Mouse (Mus musculus) stomach, adult 2 months (tissue): ENCODE results near the gene Selenbp1. TPM values are rescaled to one million over a fixed set of nuclear protein-coding genes. Genes with fewer than 3 reads are reported as not detected.

Experiments
- polyA plus RNA-seq: library from polyadenylated mRNA; depleted of rRNA; stranded (reverse); fragments of >200 nt; gene quantifications from 2 replicates; pipeline ENCODE4 v1.2.3, GENCODE M21; 2012; rRNA removed

The Selenbp1 gene
- polyA plus RNA-seq = 49.6 and 61.7 TPM in 2 replicates

GRCm38 (mm10) chr3:94932809-94933564, at the start of gene Selenbp1:
Selenbp1 (plus strand) TSS chr3:94933056.

GRCm38 (mm10) chr3:94886316-94887224, 46.3 kb upstream of the Selenbp1 start, which contains the start of gene Psmb4:
Psmb4 (minus strand) TSS chr3:94886961.

GRCm38 (mm10) chr3:94953764-94954616, 21.1 kb downstream of the Selenbp1 start, which contains the start of gene Rfx5:
Rfx5 (plus strand) TSS chr3:94954075.

GRCm38 (mm10) chr3:94974528-94975422, 41.9 kb downstream of the Selenbp1 start, which contains the start of gene Pi4kb:
Pi4kb (plus strand) TSS chr3:94974731.

Other genes starting within 250 kb of the Selenbp1 start
- 2.6 and 3.3 TPM in 2 replicates for gene Selenbp2, start 239.5 kb upstream of the Selenbp1 start, polyA plus RNA-seq
- 4.8 and 5.6 TPM in 2 replicates for gene Cgn, start 146.6 kb upstream of the Selenbp1 start, polyA plus RNA-seq
- gene Pogz, start 95.5 kb upstream of the Selenbp1 start, polyA plus RNA-seq = 6.1 and 6.5 TPM in 2 replicates
- gene Psmb4, start 46.1 kb upstream of the Selenbp1 start, polyA plus RNA-seq = 83.0 and 143 TPM in 2 replicates
- gene Rfx5, start 21.0 kb downstream of the Selenbp1 start, polyA plus RNA-seq = 4.1 and 4.3 TPM in 2 replicates
- gene Pi4kb, start 41.7 kb downstream of the Selenbp1 start, polyA plus RNA-seq = 8.6 and 9.2 TPM in 2 replicates
- gene Zfp687, start 82.4 kb downstream of the Selenbp1 start, polyA plus RNA-seq = 10.5 and 12.5 TPM in 2 replicates
- 44.5 and 46.3 TPM in 2 replicates for gene Psmd4, start 109.6 kb downstream of the Selenbp1 start, polyA plus RNA-seq
- gene Pip5k1a, start 173.9 kb downstream of the Selenbp1 start, polyA plus RNA-seq = 6.3 and 7.3 TPM in 2 replicates
- gene Vps72, start 178.0 kb downstream of the Selenbp1 start, polyA plus RNA-seq = 31.7 and 34.4 TPM in 2 replicates
- 0.68 and 1.2 TPM in 2 replicates for gene Tmod4, start 191.4 kb downstream of the Selenbp1 start, polyA plus RNA-seq
- gene Scnm1, start 201.0 kb downstream of the Selenbp1 start, polyA plus RNA-seq = 10.4 and 15.6 TPM in 2 replicates
- gene Lysmd1, start 201.0 kb downstream of the Selenbp1 start, polyA plus RNA-seq = 2.4 and 2.5 TPM in 2 replicates
- gene Tnfaip8l2, start 209.3 kb downstream of the Selenbp1 start, polyA plus RNA-seq = 1.6 and 5.7 TPM in 2 replicates
- gene Sema6c, start 227.4 kb downstream of the Selenbp1 start, polyA plus RNA-seq = 4.5 and 6.8 TPM in 2 replicates